Mouse (Mus musculus) adrenal gland, postnatal 14 days (tissue): ENCODE results near the gene Pgls. TPM values are rescaled to one million over a fixed set of nuclear protein-coding genes. Genes with fewer than 3 reads are reported as not detected.

Experiments used
- DNase-seq: peaks from one replicate; pipeline ENCODE4 v3.0.0; 2021; ENCODE audit warnings: mixed read lengths
- microRNA-seq, 2 experiments: library from miRNA; unstranded; fragments of <30 nt; microRNA quantifications; one replicate each; pipeline ENCODE4 v1.2.0; 2021
- total RNA-seq: library from RNA; stranded (reverse); gene quantifications from 2 replicates; pipeline ENCODE4 v1.2.3, GENCODE M21; 2021

Gene Pgls
- total RNA-seq, 1 experiment from 2014 or later = 212 TPM

- DNase-seq = no peak
Measured at GRCm38 (mm10) chr8:71638321-71638720, 46.3 kb downstream of the Pgls start.

GRCm38 (mm10) chr8:71639318-71639717 lies 47.3 kb downstream of the Pgls start:
- DNase-seq = no peak

- no peak for DNase-seq
Measured at GRCm38 (mm10) chr8:71645510-71645909, 53.5 kb downstream of the Pgls start.

Small RNAs within 50 kb of the gene (microRNA-seq; reads per million reads assigned to microRNA genes)
- 0.38 to 0.85 reads per million in 2 experiments for gene Mir6769b

Other genes starting within 250 kb of the Pgls start
- 165 and 179 TPM in 2 replicates for gene Use1, start 225.3 kb upstream of the Pgls start, total RNA-seq
- gene Ocel1, start 220.9 kb upstream of the Pgls start, total RNA-seq = 17.4 and 17.9 TPM in 2 replicates
- 61.1 and 65.7 TPM in 2 replicates for gene Nr2f6, start 210.2 kb upstream of the Pgls start, total RNA-seq
- 30.9 and 37.6 TPM in 2 replicates for gene Ushbp1, start 196.4 kb upstream of the Pgls start, total RNA-seq
- 85.5 and 88.4 TPM in 2 replicates for gene Babam1, start 195.3 kb upstream of the Pgls start, total RNA-seq
- gene Ankle1, start 186.2 kb upstream of the Pgls start, total RNA-seq = 5.8 and 6.9 TPM in 2 replicates
- gene Abhd8, start 128.5 kb upstream of the Pgls start, total RNA-seq = 43.3 and 44.7 TPM in 2 replicates
- 145 and 164 TPM in 2 replicates for gene Mrpl34, start 127.2 kb upstream of the Pgls start, total RNA-seq
- gene Dda1, start 123.0 kb upstream of the Pgls start, total RNA-seq = 54.4 and 57.8 TPM in 2 replicates
- gene Ano8, start 106.2 kb upstream of the Pgls start, total RNA-seq = 14.8 and 17.2 TPM in 2 replicates
- gene Gtpbp3, start 104.1 kb upstream of the Pgls start, total RNA-seq = 20.0 and 21.5 TPM in 2 replicates
- 116 and 123 TPM in 2 replicates for gene Plvap, start 80.4 kb upstream of the Pgls start, total RNA-seq
- not detected in 2 replicates for gene Ccdc194, start 66.5 kb upstream of the Pgls start, total RNA-seq
- 45.6 and 47.9 TPM in 2 replicates for gene Bst2, start 54.7 kb upstream of the Pgls start, total RNA-seq
- gene Mvb12a, start 49.3 kb upstream of the Pgls start, total RNA-seq = 63.2 and 66.3 TPM in 2 replicates
- gene Tmem221, start 33.3 kb upstream of the Pgls start, total RNA-seq = 1.8 and 4.2 TPM in 2 replicates
- gene Nxnl1, start 25.6 kb upstream of the Pgls start, total RNA-seq = 0.53 and 1.0 TPM in 2 replicates
- 91.6 and 93.6 TPM in 2 replicates for gene Slc27a1, start 23.3 kb upstream of the Pgls start, total RNA-seq
- gene Fam129c, start 5.5 kb downstream of the Pgls start, total RNA-seq = 2.6 and 6.2 TPM in 2 replicates
- gene Colgalt1, start 18.8 kb downstream of the Pgls start, total RNA-seq = 60.0 and 62.0 TPM in 2 replicates
- 7.2 and 7.7 TPM in 2 replicates for gene Unc13a, start 79.6 kb downstream of the Pgls start, total RNA-seq
- gene Jak3, start 84.1 kb downstream of the Pgls start, total RNA-seq = 17.4 and 21.4 TPM in 2 replicates
- 8.0 and 9.8 TPM in 2 replicates for gene Insl3, start 97.0 kb downstream of the Pgls start, total RNA-seq
- 5.4 and 7.4 TPM in 2 replicates for gene B3gnt3, start 109.6 kb downstream of the Pgls start, total RNA-seq
- 5.4 and 13.9 TPM in 2 replicates for gene Fcho1, start 133.5 kb downstream of the Pgls start, total RNA-seq